Mouse (Mus musculus) CH12.LX (cell line): Measurements from ENCODE around the gene Kcnk2.

ENCODE experiments used
- CHD2 ChIP-seq: IDR thresholded peaks from 2 replicates; pipeline ENCODE4 v1.6.1; 2011; ENCODE audit warnings: low read length, improper control_type of control experiment
- CTCF ChIP-seq, 2 experiments: IDR thresholded peaks in 1 of 2; conservative IDR thresholded peaks in 1 of 2; 2 replicates each; pipeline ENCODE4 v1.5.1; 2011 to 2012; ENCODE audit warnings: low read depth in 2 of 2, low read length in 2 of 2, improper control_type of control experiment in 1 of 2, inconsistent platforms in 1 of 2, mild to moderate bottlenecking in 1 of 2, moderate library complexity in 1 of 2
- EP300 ChIP-seq: IDR thresholded peaks from 2 replicates; pipeline ENCODE4 v1.6.1; 2011; ENCODE audit warnings: low read length, improper control_type of control experiment
- MAZ ChIP-seq: IDR thresholded peaks from 2 replicates; pipeline ENCODE4 v1.6.1; 2012; ENCODE audit warnings: low read depth, mild to moderate bottlenecking, inconsistent platforms, low read length, improper control_type of control experiment, moderate library complexity
- NRF1 ChIP-seq: IDR thresholded peaks from 2 replicates; pipeline ENCODE4 v1.6.1; 2014; ENCODE audit warnings: low read depth, mild to moderate bottlenecking, inconsistent platforms, low read length, improper control_type of control experiment, moderate library complexity
- POLR2A ChIP-seq: IDR thresholded peaks from 2 replicates; pipeline ENCODE4 v1.6.1; 2011; ENCODE audit warnings: low read depth, mild to moderate bottlenecking, improper control_type of control experiment, low read length
- POLR2AphosphoS2 ChIP-seq: IDR thresholded peaks from 2 replicates; pipeline ENCODE4 v1.6.1; 2011; ENCODE audit warnings: low read depth, low read length, improper control_type of control experiment
- TBP ChIP-seq: conservative IDR thresholded peaks from 2 replicates; pipeline ENCODE4 v1.6.1; 2011; ENCODE audit warnings: low read depth, low read length, improper control_type of control experiment
- UBTF ChIP-seq: IDR thresholded peaks from 2 replicates; pipeline ENCODE4 v1.6.1; 2012; ENCODE audit warnings: low read depth, mild to moderate bottlenecking, inconsistent platforms, low read length, improper control_type of control experiment, moderate library complexity
- USF1 ChIP-seq: IDR thresholded peaks from 2 replicates; pipeline ENCODE4 v1.6.1; 2014; ENCODE audit warnings: low read depth, mild to moderate bottlenecking, inconsistent platforms, low read length, improper control_type of control experiment
- ZKSCAN1 ChIP-seq: IDR thresholded peaks from 2 replicates; pipeline ENCODE4 v1.6.1; 2012; ENCODE audit warnings: low read depth, inconsistent platforms, low read length, improper control_type of control experiment, borderline replicate concordance
- ZNF384 ChIP-seq: IDR thresholded peaks from 2 replicates; pipeline ENCODE4 v1.6.1; 2012; ENCODE audit warnings: low read depth, low read length, improper control_type of control experiment, inconsistent platforms

- TF ChIP-seq ZNF384 (no peak), POLR2A (no peak), EP300 (no peak), CTCF (conservative IDR thresholded peaks at IDR 0.05 in 1 of 2, IDR thresholded peaks at IDR 0.05 in 1 of 2; ENCODE audit: low read depth in 2 of 2, low read length in 2 of 2) (no peak), NRF1 (no peak), CHD2 (no peak), USF1 (no peak), UBTF (no peak), POLR2AphosphoS2 (no peak), ZKSCAN1 (no peak), MAZ (no peak), TBP (no peak)
Measured at GRCm38 (mm10) chr1:189351804-189352203, 50.3 kb downstream of the Kcnk2 start.
